Mouse (Mus musculus) lung, adult 2 months (tissue): Measurements from ENCODE around the gene Moxd1.

Experiments
- CTCF ChIP-seq: fragments of 200-500 bp; IDR thresholded peaks from 2 replicates; pipeline ENCODE4 v1.5.1; 2011; ENCODE audit warnings: mild to moderate bottlenecking, low read length, control low read depth; ENCODE audit not compliant: insufficient read depth
- POLR2A ChIP-seq: fragments of 200-500 bp; IDR thresholded peaks from 2 replicates; pipeline ENCODE4 v1.6.1; 2011; ENCODE audit warnings: low read depth, mild to moderate bottlenecking, control low read depth, low read length, borderline replicate concordance; ENCODE audit errors: extremely low read depth

DNA sequence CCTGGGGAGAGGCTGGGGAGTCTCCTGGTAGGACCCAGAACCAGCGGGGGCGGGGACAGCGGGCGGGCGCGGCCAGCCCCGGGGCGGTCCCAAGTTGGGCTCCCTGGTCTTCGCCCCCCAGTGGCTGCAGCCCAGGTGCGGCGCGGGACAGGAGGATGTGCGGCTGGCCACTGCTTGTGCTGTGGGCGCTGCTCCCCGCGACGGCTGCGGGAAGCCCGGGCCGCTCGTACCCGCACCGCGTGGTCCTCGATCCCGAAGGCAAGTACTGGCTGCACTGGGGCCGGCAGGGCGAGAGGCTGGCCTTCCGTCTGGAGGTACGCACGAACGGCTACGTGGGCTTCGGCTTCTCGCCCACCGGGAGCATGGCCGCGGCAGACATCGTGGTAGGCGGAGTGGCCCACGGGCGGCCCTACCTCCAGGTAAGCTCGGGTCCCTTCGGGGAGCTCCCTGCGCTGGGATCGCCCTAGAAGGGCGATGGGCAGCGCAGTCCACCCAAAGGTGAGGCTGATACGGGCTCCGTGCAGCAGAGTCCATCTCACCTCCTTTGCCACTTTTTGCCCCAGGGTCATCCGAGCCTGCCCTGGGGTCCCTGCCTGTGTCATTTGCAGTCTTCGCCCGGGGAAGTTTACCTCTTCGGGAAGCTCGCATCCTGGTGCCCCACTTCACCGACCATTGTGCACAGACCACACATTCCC lies at the start of gene Moxd1:
- TF ChIP-seq CTCF: no peak
- TF ChIP-seq POLR2A: no peak
